Mouse (Mus musculus): ENCODE measurements around the gene Sgsm1.

DNA sequence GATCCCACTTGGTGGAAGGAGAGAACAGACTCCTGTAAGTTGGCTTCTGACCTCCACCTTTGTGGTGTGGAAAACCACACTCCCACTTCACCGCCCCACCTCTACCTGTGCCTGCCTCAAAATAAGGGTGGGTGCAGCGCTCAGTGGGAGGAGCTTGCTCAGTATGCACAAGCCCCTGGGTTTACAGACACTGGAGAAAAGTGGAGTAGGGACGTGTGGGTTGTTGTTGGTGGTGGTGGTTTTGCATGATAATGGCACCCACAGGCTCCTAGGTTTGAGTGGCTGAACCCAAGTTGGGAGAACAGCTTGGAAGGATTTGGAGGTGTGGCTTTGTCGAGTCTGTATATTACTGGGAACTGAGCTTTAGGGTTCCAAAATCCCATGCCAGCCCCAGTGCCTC is 22.3 kb upstream of the Sgsm1 start:
- TF ChIP-seq CTCF (IDR thresholded peaks at IDR 0.05; ENCODE audit: control insufficient read depth, insufficient read depth, insufficient replicate concordance, low read depth, low read length) (peak; percentile 9; the same call in 1 of the 2 replicates), POLR2A (IDR thresholded peaks at IDR 0.05; ENCODE audit: control insufficient read depth, low read depth, low read length) (peak; percentile 44; the same call in 1 of the 2 replicates)

All from testis, adult 2 months (tissue).